Mouse (Mus musculus): ENCODE measurements around the gene Uhrf1bp1l. TPM values are rescaled to one million over a fixed set of nuclear protein-coding genes. Genes with fewer than 3 reads are reported as not detected.

The Uhrf1bp1l gene
- polyA plus RNA-seq, 1 experiment from 2014 or later: 32.9 TPM

GRCm38 (mm10) chr10:89776029-89776428 lies 31.2 kb downstream of the Uhrf1bp1l start:
- ATAC-seq: no peak
- no peak overlapping the region for H3K27ac ChIP-seq (ENCODE audit: low read length)
- no peaks in the 10 kb centered on the region for H3K36me3 ChIP-seq (ENCODE audit: control insufficient read depth, insufficient read depth, low read length)
- no peak overlapping the region for H3K4me2 ChIP-seq (ENCODE audit: low read length)
- no peaks in the 10 kb centered on the region for H3K4me1 ChIP-seq (ENCODE audit: control insufficient read depth, insufficient read depth, low read length)
- 95% methylated on average over 6 of the region's 6 CpGs for WGBS
- no peaks in the 10 kb centered on the region for H3K9me3 ChIP-seq (replicated peaks; ENCODE audit: control insufficient read depth, low read length, poor library complexity, severe bottlenecking)
- H3K27me3 ChIP-seq (ENCODE audit: control insufficient read depth, insufficient read depth, low read depth, low read length): no peaks in the 10 kb centered on the region
- H3K4me3 ChIP-seq (ENCODE audit: low read depth, low read length): no peak overlapping the region
- H3K9ac ChIP-seq (ENCODE audit: low read depth, low read length): no peak overlapping the region

GRCm38 (mm10) chr10:89791870-89792269 lies 47.1 kb downstream of the Uhrf1bp1l start:
- Histone ChIP-seq H3K4me1 (ENCODE audit: control insufficient read depth, insufficient read depth, low read length) (no peaks in the 10 kb centered on the region), H3K4me2 (ENCODE audit: low read length) (no peak overlapping the region), H3K27me3 (ENCODE audit: control insufficient read depth, insufficient read depth, low read depth, low read length) (no peaks in the 10 kb centered on the region), H3K27ac (ENCODE audit: low read length) (no peak overlapping the region), H3K4me3 (ENCODE audit: low read depth, low read length) (no peak overlapping the region), H3K9me3 (replicated peaks; ENCODE audit: control insufficient read depth, low read length, poor library complexity, severe bottlenecking) (no peaks in the 10 kb centered on the region), H3K36me3 (ENCODE audit: control insufficient read depth, insufficient read depth, low read length) (no peaks in the 10 kb centered on the region), H3K9ac (ENCODE audit: low read depth, low read length) (no peak overlapping the region)
- WGBS: 94% methylated on average over 4 of the region's 4 CpGs
- ATAC-seq: no peak

DNA sequence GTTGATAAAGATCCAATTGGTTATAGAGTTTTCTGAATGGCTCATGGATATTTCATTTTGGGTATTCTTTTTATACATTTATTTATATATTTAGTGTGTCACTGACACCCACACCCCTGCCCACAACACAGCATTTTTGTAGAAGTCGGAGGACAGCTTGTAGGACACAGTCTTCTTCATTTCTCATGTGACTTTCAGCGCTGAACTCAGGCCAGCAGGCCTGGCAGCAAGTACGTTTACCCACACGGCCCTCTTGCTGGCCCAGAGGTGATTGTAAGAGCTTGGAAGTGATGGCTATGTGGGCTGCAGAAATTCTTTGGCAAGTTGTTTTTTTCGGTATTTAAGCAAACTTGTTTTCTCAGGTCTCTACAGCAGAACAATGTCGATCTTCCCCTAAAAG lies 49.3 kb downstream of the Uhrf1bp1l start:
- Histone ChIP-seq H3K4me3 (ENCODE audit: low read depth, low read length) (no peak overlapping the region), H3K27me3 (ENCODE audit: control insufficient read depth, insufficient read depth, low read depth, low read length) (no peaks in the 10 kb centered on the region), H3K9me3 (replicated peaks; ENCODE audit: control insufficient read depth, low read length, poor library complexity, severe bottlenecking) (no peaks in the 10 kb centered on the region), H3K9ac (ENCODE audit: low read depth, low read length) (no peak overlapping the region), H3K4me1 (ENCODE audit: control insufficient read depth, insufficient read depth, low read length) (no peaks in the 10 kb centered on the region), H3K36me3 (ENCODE audit: control insufficient read depth, insufficient read depth, low read length) (no peaks in the 10 kb centered on the region), H3K4me2 (ENCODE audit: low read length) (no peak overlapping the region), H3K27ac (ENCODE audit: low read length) (no peak overlapping the region)
- 89% methylated on average over 6 of the region's 6 CpGs for WGBS
- ATAC-seq: no peak

DNA sequence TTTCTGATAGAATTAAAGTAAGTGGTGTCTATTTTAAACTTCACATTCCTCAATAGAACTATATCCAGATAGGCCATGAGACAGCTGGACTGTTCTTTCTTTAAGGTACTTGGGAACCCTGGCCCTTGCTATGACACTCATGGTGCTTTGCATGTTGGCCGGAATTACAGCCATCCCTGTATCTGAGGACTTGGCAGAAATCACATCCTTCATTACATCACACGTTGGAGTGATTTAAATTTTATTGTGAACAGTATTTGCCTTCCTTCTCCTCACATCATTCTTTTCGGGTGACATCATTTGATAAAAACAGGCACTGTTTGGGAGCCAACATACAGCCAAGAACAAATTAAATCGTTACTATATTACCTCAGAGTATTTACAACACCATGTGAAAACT lies 74.4 kb downstream of the Uhrf1bp1l start:
- Histone ChIP-seq H3K9me3 (replicated peaks; ENCODE audit: control insufficient read depth, low read length, poor library complexity, severe bottlenecking) (no peaks in the 10 kb centered on the region), H3K4me2 (ENCODE audit: low read length) (no peak overlapping the region), H3K36me3 (ENCODE audit: control insufficient read depth, insufficient read depth, low read length) (peaks cover 12% of the 10 kb centered on the region), H3K27me3 (ENCODE audit: control insufficient read depth, insufficient read depth, low read depth, low read length) (no peaks in the 10 kb centered on the region), H3K9ac (ENCODE audit: low read depth, low read length) (no peak overlapping the region), H3K4me3 (ENCODE audit: low read depth, low read length) (no peak overlapping the region), H3K4me1 (ENCODE audit: control insufficient read depth, insufficient read depth, low read length) (no peaks in the 10 kb centered on the region), H3K27ac (ENCODE audit: low read length) (no peak overlapping the region)
- no peak for ATAC-seq
- WGBS: 90% methylated on average over 4 of the region's 4 CpGs

DNA sequence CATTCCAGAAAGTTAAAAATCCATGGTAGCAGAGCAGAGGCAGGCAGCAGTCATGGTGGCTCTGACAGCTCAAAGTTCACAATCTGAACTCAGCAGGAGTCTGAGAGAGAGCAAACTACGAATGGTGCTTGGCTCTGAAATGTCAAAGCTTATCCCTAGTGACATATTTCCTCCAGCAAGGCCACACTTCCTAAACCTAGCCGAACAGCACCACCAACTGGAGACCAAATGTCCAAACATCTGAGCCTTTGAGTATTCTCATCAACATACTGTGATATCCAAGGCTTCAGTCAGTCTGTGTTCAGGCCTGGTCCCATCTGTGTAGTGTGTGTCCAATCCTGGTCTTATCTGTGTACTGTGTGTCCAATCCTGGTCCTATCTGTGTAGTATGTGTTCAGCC lies 79.1 kb downstream of the Uhrf1bp1l start:
- no peaks in the 10 kb centered on the region for H3K4me1 ChIP-seq (ENCODE audit: control insufficient read depth, insufficient read depth, low read length)
- no peaks in the 10 kb centered on the region for H3K27me3 ChIP-seq (ENCODE audit: control insufficient read depth, insufficient read depth, low read depth, low read length)
- H3K36me3 ChIP-seq (ENCODE audit: control insufficient read depth, insufficient read depth, low read length): peaks cover 2% of the 10 kb centered on the region; the same call in 1 of the 2 replicates
- H3K9ac ChIP-seq (ENCODE audit: low read depth, low read length): no peak overlapping the region
- no peaks in the 10 kb centered on the region for H3K9me3 ChIP-seq (replicated peaks; ENCODE audit: control insufficient read depth, low read length, poor library complexity, severe bottlenecking)
- ATAC-seq: no peak
- H3K4me3 ChIP-seq (ENCODE audit: low read depth, low read length): no peak overlapping the region
- no peak overlapping the region for H3K27ac ChIP-seq (ENCODE audit: low read length)
- WGBS: 22% methylated on average over 2 of the region's 2 CpGs
- no peak overlapping the region for H3K4me2 ChIP-seq (ENCODE audit: low read length)

DNA sequence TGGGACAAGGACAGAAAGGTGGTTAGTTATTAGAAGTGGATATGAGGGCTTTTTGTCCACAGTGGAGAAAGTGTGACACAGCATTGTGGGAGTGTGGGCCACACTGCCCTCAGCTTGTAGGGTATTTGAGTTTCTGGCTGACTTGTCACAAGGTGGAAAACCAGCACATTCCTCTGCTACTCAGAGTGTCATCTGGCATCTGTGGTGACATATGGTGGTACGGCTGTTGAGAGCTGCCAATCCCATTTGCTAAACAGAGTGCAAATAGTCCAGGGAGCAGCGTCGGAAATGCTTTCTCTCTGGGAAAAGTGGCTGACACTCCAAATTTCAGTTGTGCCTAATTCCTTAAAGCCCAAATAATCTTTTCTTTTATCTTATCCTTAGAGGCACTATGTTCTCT lies 82.1 kb downstream of the Uhrf1bp1l start:
- Histone ChIP-seq H3K4me1 (ENCODE audit: control insufficient read depth, insufficient read depth, low read length) (no peaks in the 10 kb centered on the region), H3K9ac (ENCODE audit: low read depth, low read length) (no peak overlapping the region), H3K9me3 (replicated peaks; ENCODE audit: control insufficient read depth, low read length, poor library complexity, severe bottlenecking) (no peaks in the 10 kb centered on the region), H3K4me3 (ENCODE audit: low read depth, low read length) (no peak overlapping the region), H3K36me3 (ENCODE audit: control insufficient read depth, insufficient read depth, low read length) (peaks cover under 1% of the 10 kb centered on the region; the same call in 1 of the 2 replicates), H3K4me2 (ENCODE audit: low read length) (no peak overlapping the region), H3K27me3 (ENCODE audit: control insufficient read depth, insufficient read depth, low read depth, low read length) (no peaks in the 10 kb centered on the region), H3K27ac (ENCODE audit: low read length) (no peak overlapping the region)
- ATAC-seq: no peak
- 57% methylated on average over 3 of the region's 3 CpGs for WGBS

- H3K27ac ChIP-seq (ENCODE audit: low read length): no peak overlapping the region
- 80% methylated on average over 4 of the region's 4 CpGs for WGBS
- H3K4me1 ChIP-seq (ENCODE audit: control insufficient read depth, insufficient read depth, low read length): no peaks in the 10 kb centered on the region
- H3K36me3 ChIP-seq (ENCODE audit: control insufficient read depth, insufficient read depth, low read length): no peaks in the 10 kb centered on the region
- ATAC-seq: no peak
- no peak overlapping the region for H3K9ac ChIP-seq (ENCODE audit: low read depth, low read length)
- H3K4me3 ChIP-seq (ENCODE audit: low read depth, low read length): no peak overlapping the region
- no peaks in the 10 kb centered on the region for H3K9me3 ChIP-seq (replicated peaks; ENCODE audit: control insufficient read depth, low read length, poor library complexity, severe bottlenecking)
- no peaks in the 10 kb centered on the region for H3K27me3 ChIP-seq (ENCODE audit: control insufficient read depth, insufficient read depth, low read depth, low read length)
- H3K4me2 ChIP-seq (ENCODE audit: low read length): no peak overlapping the region
Observed at GRCm38 (mm10) chr10:89832334-89832733, 87.5 kb downstream of the Uhrf1bp1l start.

DNA sequence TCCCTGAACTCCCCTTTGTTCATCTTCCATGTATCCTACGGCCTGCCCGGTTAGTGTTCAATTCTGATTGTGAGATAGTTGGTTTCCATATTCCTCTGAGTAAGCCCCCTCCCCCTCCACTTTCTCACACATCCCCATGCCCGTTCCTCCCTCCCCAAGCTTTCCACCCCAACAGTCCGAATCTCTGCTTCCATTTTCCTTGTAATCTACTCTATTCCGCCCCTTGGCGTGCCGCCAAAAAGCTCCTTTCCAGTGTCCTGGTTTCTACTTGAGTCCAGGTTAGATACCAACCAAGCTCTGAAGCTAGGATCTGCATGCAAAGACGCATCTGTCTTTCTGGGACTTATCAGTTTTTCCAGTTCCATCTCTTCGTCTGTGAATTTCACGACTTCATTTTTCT lies 88.4 kb downstream of the Uhrf1bp1l start:
- Histone ChIP-seq H3K4me3 (ENCODE audit: low read depth, low read length) (no peak overlapping the region), H3K4me2 (ENCODE audit: low read length) (no peak overlapping the region), H3K36me3 (ENCODE audit: control insufficient read depth, insufficient read depth, low read length) (no peaks in the 10 kb centered on the region), H3K4me1 (ENCODE audit: control insufficient read depth, insufficient read depth, low read length) (no peaks in the 10 kb centered on the region), H3K9me3 (replicated peaks; ENCODE audit: control insufficient read depth, low read length, poor library complexity, severe bottlenecking) (no peaks in the 10 kb centered on the region), H3K27me3 (ENCODE audit: control insufficient read depth, insufficient read depth, low read depth, low read length) (no peaks in the 10 kb centered on the region), H3K27ac (ENCODE audit: low read length) (no peak overlapping the region), H3K9ac (ENCODE audit: low read depth, low read length) (no peak overlapping the region)
- WGBS: 87% methylated on average over 10 of the region's 10 CpGs
- ATAC-seq: no peak

- WGBS: 32% methylated on average over 3 of the region's 3 CpGs
- Histone ChIP-seq H3K4me3 (ENCODE audit: low read depth, low read length) (no peak overlapping the region), H3K4me1 (ENCODE audit: control insufficient read depth, insufficient read depth, low read length) (no peaks in the 10 kb centered on the region), H3K27me3 (ENCODE audit: control insufficient read depth, insufficient read depth, low read depth, low read length) (no peaks in the 10 kb centered on the region), H3K4me2 (ENCODE audit: low read length) (no peak overlapping the region), H3K9me3 (replicated peaks; ENCODE audit: control insufficient read depth, low read length, poor library complexity, severe bottlenecking) (no peaks in the 10 kb centered on the region), H3K36me3 (ENCODE audit: control insufficient read depth, insufficient read depth, low read length) (no peaks in the 10 kb centered on the region), H3K9ac (ENCODE audit: low read depth, low read length) (no peak overlapping the region), H3K27ac (ENCODE audit: low read length) (no peak overlapping the region)
- ATAC-seq: no peak
Observed at GRCm38 (mm10) chr10:89837476-89837875, 92.7 kb downstream of the Uhrf1bp1l start.

DNA sequence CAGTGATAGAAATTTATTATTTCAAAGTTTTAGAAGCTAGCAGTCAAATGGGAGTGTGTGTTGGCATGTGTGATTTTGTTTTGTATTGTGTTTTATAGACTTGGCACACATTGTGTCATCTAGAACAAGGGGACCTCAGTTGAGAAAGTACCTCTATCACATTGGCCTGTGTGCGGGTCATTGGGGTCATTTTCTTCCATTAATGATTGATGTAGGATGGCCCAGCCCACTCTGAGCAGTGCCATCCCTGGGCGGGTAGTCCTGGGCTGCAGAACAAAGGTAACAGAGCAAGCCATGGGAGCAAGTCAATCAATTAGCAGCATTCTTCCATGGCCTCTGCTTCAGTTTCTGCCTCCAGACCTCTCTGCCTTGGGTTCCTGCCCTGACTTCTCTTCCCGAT lies 94.0 kb downstream of the Uhrf1bp1l start:
- Histone ChIP-seq H3K27ac (ENCODE audit: low read length) (no peak overlapping the region), H3K9ac (ENCODE audit: low read depth, low read length) (no peak overlapping the region)
- WGBS: 91% methylated on average over 3 of the region's 3 CpGs

More for the DNA sequence above, 94.0 kb downstream of the Uhrf1bp1l start:
- Histone ChIP-seq H3K4me2 (ENCODE audit: low read length) (no peak overlapping the region), H3K4me3 (ENCODE audit: low read depth, low read length) (no peak overlapping the region), H3K27me3 (ENCODE audit: control insufficient read depth, insufficient read depth, low read depth, low read length) (no peaks in the 10 kb centered on the region), H3K9me3 (replicated peaks; ENCODE audit: control insufficient read depth, low read length, poor library complexity, severe bottlenecking) (no peaks in the 10 kb centered on the region), H3K4me1 (ENCODE audit: control insufficient read depth, insufficient read depth, low read length) (no peaks in the 10 kb centered on the region), H3K36me3 (ENCODE audit: control insufficient read depth, insufficient read depth, low read length) (no peaks in the 10 kb centered on the region)
- ATAC-seq: no peak
